Mouse (Mus musculus) cerebellum, adult 2 months (tissue): Measurements from ENCODE around the gene Scamp4.

ENCODE experiments used
- CTCF ChIP-seq: fragments of 200-500 bp; IDR thresholded peaks from 2 replicates; pipeline ENCODE4 v1.5.1; 2011; ENCODE audit warnings: low read depth, mild to moderate bottlenecking, control low read depth, low read length, moderate library complexity, borderline replicate concordance; ENCODE audit not compliant: insufficient read depth
- POLR2A ChIP-seq: fragments of 200-500 bp; IDR thresholded peaks from 2 replicates; pipeline ENCODE4 v1.6.1; 2011; ENCODE audit warnings: low read length, control low read depth, borderline replicate concordance; ENCODE audit not compliant: insufficient read depth

GRCm38 (mm10) chr10:80625764-80626163 is 23.1 kb downstream of the Scamp4 start:
- no peak for TF ChIP-seq CTCF
- no peak for TF ChIP-seq POLR2A
